Mouse (Mus musculus): Measurements from ENCODE around the gene Rps6kb1. TPM values are rescaled to one million over a fixed set of nuclear protein-coding genes. Genes with fewer than 3 reads are reported as not detected.
A peak's percentile ranks its signal among the peaks of the same experiment; 100 is the strongest.

Gene Rps6kb1
- 10 to 100 TPM; 27.7 to 28.8 TPM for total RNA-seq (2021)

GRCm38 (mm10) chr11:86544639-86545299, at the start of gene Rps6kb1, which contains the start of gene Tubd1:
Gene Rps6kb1 (minus strand): TSS chr11:86544805.
Gene Tubd1 (plus strand): TSS chr11:86544991.
- peak; percentile 100 for DNase-seq

- no peak for DNase-seq
Measured at GRCm38 (mm10) chr11:86593443-86593842, 48.8 kb upstream of the Rps6kb1 start.

GRCm38 (mm10) chr11:86592993-86593392, 48.4 kb upstream of the Rps6kb1 start:
- DNase-seq, result no peak

GRCm38 (mm10) chr11:86591931-86592616, 47.5 kb upstream of the Rps6kb1 start:
- DNase-seq, result no peak

GRCm38 (mm10) chr11:86591301-86591845, 46.8 kb upstream of the Rps6kb1 start:
- DNase-seq, result no peak

GRCm38 (mm10) chr11:86590579-86590978, 46.0 kb upstream of the Rps6kb1 start:
- no peak for DNase-seq

GRCm38 (mm10) chr11:86590066-86590465, 45.5 kb upstream of the Rps6kb1 start:
- DNase-seq, result no peak

GRCm38 (mm10) chr11:86588583-86589298, 44.1 kb upstream of the Rps6kb1 start:
- no peak for DNase-seq

GRCm38 (mm10) chr11:86587830-86588229, 43.2 kb upstream of the Rps6kb1 start:
- DNase-seq, result no peak

- peak; percentile 68 for DNase-seq
Measured at GRCm38 (mm10) chr11:86586868-86587792, 42.5 kb upstream of the Rps6kb1 start.

- DNase-seq, result peak; percentile 50
Measured at GRCm38 (mm10) chr11:86586177-86586867, 41.7 kb upstream of the Rps6kb1 start.

GRCm38 (mm10) chr11:86585598-86585984, 41.0 kb upstream of the Rps6kb1 start:
- DNase-seq, result no peak

- no peak for DNase-seq
Measured at GRCm38 (mm10) chr11:86584898-86585597, 40.4 kb upstream of the Rps6kb1 start.

- DNase-seq, result no peak
Measured at GRCm38 (mm10) chr11:86583990-86584897, 39.6 kb upstream of the Rps6kb1 start.

GRCm38 (mm10) chr11:86583313-86583825, 38.8 kb upstream of the Rps6kb1 start:
- no peak for DNase-seq

- no peak for DNase-seq
Measured at GRCm38 (mm10) chr11:86582543-86583260, 38.1 kb upstream of the Rps6kb1 start.

GRCm38 (mm10) chr11:86581943-86582542, 37.4 kb upstream of the Rps6kb1 start:
- no peak for DNase-seq

- peak; percentile 50 for DNase-seq
Measured at GRCm38 (mm10) chr11:86581250-86581753, 36.7 kb upstream of the Rps6kb1 start.

Data from heart, postnatal 4 days (tissue).